Mouse (Mus musculus): Measurements from ENCODE around the gene Pias3. TPM values are rescaled to one million over a fixed set of nuclear protein-coding genes. Genes with fewer than 3 reads are reported as not detected.
"Not testable (repeated sequence)": the region's sequence is repeated elsewhere in the genome, so short reads cannot be mapped to it uniquely, and the experiment has no call there.

Pias3 gene
- polyA plus RNA-seq, 1 experiment from 2014 or later = 45.1 TPM

- peak overlapping the region; percentile 85 for H3K9ac ChIP-seq (ENCODE audit: low read depth, low read length)
- H3K4me1 ChIP-seq (ENCODE audit: control insufficient read depth, insufficient read depth, low read length) = peaks cover 22% of the 10 kb centered on the region
- H3K36me3 ChIP-seq (ENCODE audit: control insufficient read depth, insufficient read depth, low read length) = no peaks in the 10 kb centered on the region
- no peaks in the 10 kb centered on the region for H3K27me3 ChIP-seq (replicated peaks; ENCODE audit: control insufficient read depth, insufficient read depth, low read length)
- peak overlapping the region; percentile 81 for H3K4me2 ChIP-seq (ENCODE audit: low read depth, low read length)
- ATAC-seq (ENCODE audit: low read depth) (no peak), DNase-seq (ENCODE audit: low spot score) (no peak)
- no peaks in the 10 kb centered on the region for H3K9me3 ChIP-seq (ENCODE audit: control insufficient read depth, low read length)
- WGBS = 41% methylated on average over 7 of the region's 7 CpGs
- H3K27ac ChIP-seq (replicated peaks; ENCODE audit: low read depth, low read length) = peak overlapping the region; percentile 91; the same call in 1 of the 2 replicates
- peak overlapping the region; percentile 91 for H3K4me3 ChIP-seq (ENCODE audit: low read depth, low read length)
These were observed 32.6 kb downstream of the Pias3 start for GRCm38 (mm10) chr3:96728634-96729402.

- no peaks in the 10 kb centered on the region for H3K9me3 ChIP-seq (ENCODE audit: control insufficient read depth, low read length)
- DNase-seq (ENCODE audit: low spot score) (peak; percentile 48), ATAC-seq (ENCODE audit: low read depth) (no peak)
- H3K4me1 ChIP-seq (ENCODE audit: control insufficient read depth, insufficient read depth, low read length) = peaks cover 22% of the 10 kb centered on the region
- no peak overlapping the region for H3K27ac ChIP-seq (replicated peaks; ENCODE audit: low read depth, low read length)
- no peaks in the 10 kb centered on the region for H3K36me3 ChIP-seq (ENCODE audit: control insufficient read depth, insufficient read depth, low read length)
- H3K4me2 ChIP-seq (ENCODE audit: low read depth, low read length) = peak overlapping the region; percentile 81; the same call in 1 of the 2 replicates
- H3K27me3 ChIP-seq (replicated peaks; ENCODE audit: control insufficient read depth, insufficient read depth, low read length) = no peaks in the 10 kb centered on the region
- 28% methylated on average over 3 of the region's 3 CpGs for WGBS
- H3K4me3 ChIP-seq (ENCODE audit: low read depth, low read length) = no peak overlapping the region
- no peak overlapping the region for H3K9ac ChIP-seq (ENCODE audit: low read depth, low read length)
These were observed 33.2 kb downstream of the Pias3 start for GRCm38 (mm10) chr3:96729403-96729784.

- 78% methylated on average over 5 of the region's 5 CpGs for WGBS
- Histone ChIP-seq H3K4me1 (ENCODE audit: control insufficient read depth, insufficient read depth, low read length) (peaks cover 22% of the 10 kb centered on the region), H3K27me3 (replicated peaks; ENCODE audit: control insufficient read depth, insufficient read depth, low read length) (no peaks in the 10 kb centered on the region), H3K4me3 (ENCODE audit: low read depth, low read length) (no peak overlapping the region), H3K9me3 (ENCODE audit: control insufficient read depth, low read length) (no peaks in the 10 kb centered on the region), H3K36me3 (ENCODE audit: control insufficient read depth, insufficient read depth, low read length) (no peaks in the 10 kb centered on the region), H3K9ac (ENCODE audit: low read depth, low read length) (no peak overlapping the region), H3K4me2 (ENCODE audit: low read depth, low read length) (no peak overlapping the region), H3K27ac (replicated peaks; ENCODE audit: low read depth, low read length) (no peak overlapping the region)
- DNase-seq (ENCODE audit: low spot score) (no peak), ATAC-seq (ENCODE audit: low read depth) (no peak)
These were observed 34.6 kb downstream of the Pias3 start for GRCm38 (mm10) chr3:96730785-96731184.

GRCm38 (mm10) chr3:96733984-96734383 lies 37.8 kb downstream of the Pias3 start:
- no peaks in the 10 kb centered on the region for H3K27me3 ChIP-seq (replicated peaks; ENCODE audit: control insufficient read depth, insufficient read depth, low read length)
- H3K9me3 ChIP-seq (ENCODE audit: control insufficient read depth, low read length) = no peaks in the 10 kb centered on the region
- DNase-seq (ENCODE audit: low spot score) = no peak
- H3K27ac ChIP-seq (replicated peaks; ENCODE audit: low read depth, low read length) = no peak overlapping the region
- 100% methylated on average over 1 of the region's 1 CpGs for WGBS
- no peak for ATAC-seq (ENCODE audit: low read depth)
- peaks cover 10% of the 10 kb centered on the region for H3K4me1 ChIP-seq (ENCODE audit: control insufficient read depth, insufficient read depth, low read length)
- H3K4me2 ChIP-seq (ENCODE audit: low read depth, low read length) = no peak overlapping the region
- H3K4me3 ChIP-seq (ENCODE audit: low read depth, low read length) = no peak overlapping the region
- H3K36me3 ChIP-seq (ENCODE audit: control insufficient read depth, insufficient read depth, low read length) = no peaks in the 10 kb centered on the region
- H3K9ac ChIP-seq (ENCODE audit: low read depth, low read length) = no peak overlapping the region

GRCm38 (mm10) chr3:96735200-96735599 lies 39.0 kb downstream of the Pias3 start:
- no peak overlapping the region for H3K4me2 ChIP-seq (ENCODE audit: low read depth, low read length)
- no peaks in the 10 kb centered on the region for H3K9me3 ChIP-seq (ENCODE audit: control insufficient read depth, low read length)
- ATAC-seq (ENCODE audit: low read depth) (no peak), DNase-seq (ENCODE audit: low spot score) (no peak)
- no peaks in the 10 kb centered on the region for H3K27me3 ChIP-seq (replicated peaks; ENCODE audit: control insufficient read depth, insufficient read depth, low read length)
- H3K4me3 ChIP-seq (ENCODE audit: low read depth, low read length) = no peak overlapping the region
- 88% methylated on average over 2 of the region's 2 CpGs for WGBS
- H3K4me1 ChIP-seq (ENCODE audit: control insufficient read depth, insufficient read depth, low read length) = 0 out of 2 replicates have a peak, but pooled peaks cover 2% of the 10 kb centered on the region
- no peak overlapping the region for H3K9ac ChIP-seq (ENCODE audit: low read depth, low read length)
- H3K27ac ChIP-seq (replicated peaks; ENCODE audit: low read depth, low read length) = no peak overlapping the region
- no peaks in the 10 kb centered on the region for H3K36me3 ChIP-seq (ENCODE audit: control insufficient read depth, insufficient read depth, low read length)

- Histone ChIP-seq H3K36me3 (ENCODE audit: control insufficient read depth, insufficient read depth, low read length) (no peaks in the 10 kb centered on the region), H3K4me1 (ENCODE audit: control insufficient read depth, insufficient read depth, low read length) (no peaks in the 10 kb centered on the region), H3K27ac (replicated peaks; ENCODE audit: low read depth, low read length) (no peak overlapping the region), H3K27me3 (replicated peaks; ENCODE audit: control insufficient read depth, insufficient read depth, low read length) (no peaks in the 10 kb centered on the region), H3K4me2 (ENCODE audit: low read depth, low read length) (no peak overlapping the region), H3K9ac (ENCODE audit: low read depth, low read length) (no peak overlapping the region), H3K4me3 (ENCODE audit: low read depth, low read length) (no peak overlapping the region), H3K9me3 (ENCODE audit: control insufficient read depth, low read length) (no peaks in the 10 kb centered on the region)
- 25% methylated on average over 1 of the region's 1 CpGs for WGBS
- ATAC-seq (ENCODE audit: low read depth) (no peak), DNase-seq (ENCODE audit: low spot score) (no peak)
These were observed 41.0 kb downstream of the Pias3 start for GRCm38 (mm10) chr3:96737013-96737740.

GRCm38 (mm10) chr3:96737995-96738394 lies 41.8 kb downstream of the Pias3 start:
- Histone ChIP-seq H3K9ac (ENCODE audit: low read depth, low read length) (no peak overlapping the region), H3K4me1 (ENCODE audit: control insufficient read depth, insufficient read depth, low read length) (no peaks in the 10 kb centered on the region), H3K9me3 (ENCODE audit: control insufficient read depth, low read length) (no peaks in the 10 kb centered on the region), H3K36me3 (ENCODE audit: control insufficient read depth, insufficient read depth, low read length) (no peaks in the 10 kb centered on the region), H3K27ac (replicated peaks; ENCODE audit: low read depth, low read length) (no peak overlapping the region), H3K4me2 (ENCODE audit: low read depth, low read length) (no peak overlapping the region), H3K27me3 (replicated peaks; ENCODE audit: control insufficient read depth, insufficient read depth, low read length) (no peaks in the 10 kb centered on the region), H3K4me3 (ENCODE audit: low read depth, low read length) (no peak overlapping the region)
- 84% methylated on average over 1 of the region's 1 CpGs for WGBS
- DNase-seq (ENCODE audit: low spot score) (peak; percentile 42), ATAC-seq (ENCODE audit: low read depth) (no peak)

GRCm38 (mm10) chr3:96740279-96740678 lies 44.1 kb downstream of the Pias3 start:
- not testable (repeated sequence) for DNase-seq (ENCODE audit: low spot score); H3K36me3 ChIP-seq (ENCODE audit: control insufficient read depth, insufficient read depth, low read length); H3K4me3 ChIP-seq (ENCODE audit: low read depth, low read length); H3K4me2 ChIP-seq (ENCODE audit: low read depth, low read length); H3K27ac ChIP-seq (replicated peaks; ENCODE audit: low read depth, low read length); H3K9me3 ChIP-seq (ENCODE audit: control insufficient read depth, low read length); ATAC-seq (ENCODE audit: low read depth); H3K27me3 ChIP-seq (replicated peaks; ENCODE audit: control insufficient read depth, insufficient read depth, low read length); H3K9ac ChIP-seq (ENCODE audit: low read depth, low read length); H3K4me1 ChIP-seq (ENCODE audit: control insufficient read depth, insufficient read depth, low read length)
